Mouse (Mus musculus) testis, adult 2 months (tissue): Measurements from ENCODE around the gene Nfatc2. TPM values are rescaled to one million over a fixed set of nuclear protein-coding genes. Genes with fewer than 3 reads are reported as not detected.
A peak's percentile ranks its signal among the peaks of the same experiment; 100 is the strongest.

Source experiments
- H3K27ac ChIP-seq: fragments of 200-500 bp; 2 replicates; pipeline ENCODE4 v1.5.1; 2012; ENCODE audit warnings: low read depth, low read length; ENCODE audit not compliant: control insufficient read depth, insufficient read depth
- H3K27me3 ChIP-seq: fragments of 200-500 bp; 2 replicates; pipeline ENCODE4 v1.6.1; 2012; ENCODE audit warnings: mild to moderate bottlenecking, low read length, moderate library complexity; ENCODE audit not compliant: control insufficient read depth, insufficient read depth
- H3K36me3 ChIP-seq: fragments of 200-500 bp; 2 replicates; pipeline ENCODE4 v1.6.1; 2012; ENCODE audit warnings: mild to moderate bottlenecking, low read length; ENCODE audit not compliant: control insufficient read depth, insufficient read depth
- H3K4me1 ChIP-seq: fragments of 200-500 bp; 2 replicates; pipeline ENCODE4 v1.6.1; 2012; ENCODE audit warnings: low read length; ENCODE audit not compliant: control insufficient read depth, insufficient read depth
- H3K4me3 ChIP-seq: fragments of 200-500 bp; 2 replicates; pipeline ENCODE4 v1.5.1; 2012; ENCODE audit warnings: low read depth, mild to moderate bottlenecking, low read length, moderate library complexity, mixed read lengths; ENCODE audit not compliant: control insufficient read depth
- CTCF ChIP-seq: fragments of 200-500 bp; IDR thresholded peaks from 2 replicates; pipeline ENCODE4 v1.5.1; 2012; ENCODE audit warnings: low read depth, mild to moderate bottlenecking, inconsistent platforms, low read length, moderate library complexity; ENCODE audit not compliant: control insufficient read depth, insufficient read depth, insufficient replicate concordance
- POLR2A ChIP-seq: fragments of 200-500 bp; IDR thresholded peaks from 2 replicates; pipeline ENCODE4 v1.6.1; 2012; ENCODE audit warnings: low read depth, mild to moderate bottlenecking, inconsistent platforms, low read length, moderate library complexity; ENCODE audit not compliant: control insufficient read depth
- polyA plus RNA-seq: library from polyadenylated mRNA; depleted of rRNA; stranded (reverse); fragments of >200 nt; gene quantifications from 2 replicates; pipeline ENCODE4 v1.2.3, GENCODE M21; 2012

The Nfatc2 gene
- polyA plus RNA-seq, 1 experiment: 2.1 TPM

- no peak for TF ChIP-seq POLR2A
- no peak for TF ChIP-seq CTCF
- Histone ChIP-seq H3K4me1 (no peaks in the 10 kb centered on the region), H3K27me3 (no peaks in the 10 kb centered on the region), H3K36me3 (no peaks in the 10 kb centered on the region), H3K27ac (no peak overlapping the region), H3K4me3 (no peak overlapping the region)
These were observed 153.9 kb downstream of the Nfatc2 start for GRCm38 (mm10) chr2:168447601-168448000.

GRCm38 (mm10) chr2:168445211-168445810 lies 156.1 kb downstream of the Nfatc2 start:
- no peaks in the 10 kb centered on the region for H3K27me3 ChIP-seq
- no peak overlapping the region for H3K27ac ChIP-seq
- H3K4me1 ChIP-seq: peaks cover 8% of the 10 kb centered on the region; the same call in 1 of the 2 replicates
- TF ChIP-seq CTCF: peak; percentile 89; the same call in 1 of the 2 replicates
- TF ChIP-seq POLR2A: no peak
- H3K4me3 ChIP-seq: no peak overlapping the region
- no peaks in the 10 kb centered on the region for H3K36me3 ChIP-seq

GRCm38 (mm10) chr2:168444126-168444525 lies 157.3 kb downstream of the Nfatc2 start:
- TF ChIP-seq CTCF: no peak
- TF ChIP-seq POLR2A: no peak
- Histone ChIP-seq H3K27ac (no peak overlapping the region), H3K36me3 (no peaks in the 10 kb centered on the region), H3K4me1 (peaks cover 8% of the 10 kb centered on the region; the same call in 1 of the 2 replicates), H3K27me3 (no peaks in the 10 kb centered on the region), H3K4me3 (no peak overlapping the region)

- Histone ChIP-seq H3K4me1 (peaks cover 8% of the 10 kb centered on the region; the same call in 1 of the 2 replicates), H3K27me3 (no peaks in the 10 kb centered on the region), H3K4me3 (no peak overlapping the region), H3K27ac (no peak overlapping the region), H3K36me3 (no peaks in the 10 kb centered on the region)
- TF ChIP-seq POLR2A (no peak), CTCF (peak; percentile 65; the same call in 1 of the 2 replicates)
These were observed 160.0 kb downstream of the Nfatc2 start for GRCm38 (mm10) chr2:168441494-168441893.

- no peak overlapping the region for H3K27ac ChIP-seq
- no peaks in the 10 kb centered on the region for H3K27me3 ChIP-seq
- H3K4me3 ChIP-seq: no peak overlapping the region
- H3K36me3 ChIP-seq: no peaks in the 10 kb centered on the region
- TF ChIP-seq CTCF: no peak
- TF ChIP-seq POLR2A: no peak
- peaks cover 8% of the 10 kb centered on the region; the same call in 1 of the 2 replicates for H3K4me1 ChIP-seq
These were observed 160.5 kb downstream of the Nfatc2 start for GRCm38 (mm10) chr2:168440918-168441328.

GRCm38 (mm10) chr2:168438981-168439452 lies 162.4 kb downstream of the Nfatc2 start:
- Histone ChIP-seq H3K36me3 (no peaks in the 10 kb centered on the region), H3K4me1 (peaks cover 8% of the 10 kb centered on the region; the same call in 1 of the 2 replicates), H3K4me3 (no peak overlapping the region), H3K27me3 (no peaks in the 10 kb centered on the region), H3K27ac (no peak overlapping the region)
- no peak for TF ChIP-seq POLR2A
- TF ChIP-seq CTCF: no peak

- H3K4me1 ChIP-seq: no peaks in the 10 kb centered on the region
- peak overlapping the region; percentile 69 for H3K4me3 ChIP-seq
- no peak for TF ChIP-seq POLR2A
- TF ChIP-seq CTCF: no peak
- H3K27ac ChIP-seq: no peak overlapping the region
- H3K27me3 ChIP-seq: no peaks in the 10 kb centered on the region
- no peaks in the 10 kb centered on the region for H3K36me3 ChIP-seq
These were observed 167.3 kb downstream of the Nfatc2 start for GRCm38 (mm10) chr2:168434187-168434586.

- peak overlapping the region; percentile 69 for H3K4me3 ChIP-seq
- TF ChIP-seq CTCF (no peak), POLR2A (no peak)
- no peak overlapping the region for H3K27ac ChIP-seq
- H3K4me1 ChIP-seq: no peaks in the 10 kb centered on the region
- H3K36me3 ChIP-seq: no peaks in the 10 kb centered on the region
- no peaks in the 10 kb centered on the region for H3K27me3 ChIP-seq
These were observed 168.1 kb downstream of the Nfatc2 start for GRCm38 (mm10) chr2:168433392-168433791.
